Mouse (Mus musculus) spleen, embryonic (tissue): ENCODE results near the gene Mrps25.

Experiments used
- CTCF ChIA-PET: fragments of 350-600 bp; sonication (Branson Sonifier 250); formaldehyde crosslinking; loops from one replicate; lab custom pipeline; 2022; lab: Charles Lee

Mrps25 gene

DNA sequence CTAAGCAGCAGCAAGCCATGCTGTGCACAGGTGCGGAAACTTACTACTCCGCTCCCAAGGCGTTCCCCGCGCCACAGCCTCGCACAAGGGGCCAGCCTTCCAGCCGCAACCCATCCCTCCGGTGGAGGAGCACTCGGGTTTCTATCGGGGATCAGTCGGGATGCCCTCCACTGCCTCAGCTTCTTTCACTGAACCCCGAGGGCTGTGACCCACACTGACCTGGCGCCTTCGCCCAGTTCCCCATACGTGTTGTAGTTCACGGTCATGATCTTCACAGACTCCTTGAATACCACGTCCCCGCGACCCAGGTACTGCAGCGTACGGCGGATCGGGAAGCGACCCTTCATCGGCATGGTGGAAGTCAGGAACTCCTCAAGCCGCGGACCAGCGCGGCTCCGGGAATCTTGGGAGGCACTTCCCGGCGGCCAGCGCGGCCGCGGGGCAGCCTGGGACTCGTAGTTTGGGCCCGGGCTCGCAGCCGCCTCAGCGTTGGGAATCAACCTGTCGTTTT lies at the start of gene Mrps25:
Gene Mrps25, minus strand, starts transcription at position 413 of the 511 bp plus-strand sequence.
- CTCF ChIA-PET: no interaction called here

DNA sequence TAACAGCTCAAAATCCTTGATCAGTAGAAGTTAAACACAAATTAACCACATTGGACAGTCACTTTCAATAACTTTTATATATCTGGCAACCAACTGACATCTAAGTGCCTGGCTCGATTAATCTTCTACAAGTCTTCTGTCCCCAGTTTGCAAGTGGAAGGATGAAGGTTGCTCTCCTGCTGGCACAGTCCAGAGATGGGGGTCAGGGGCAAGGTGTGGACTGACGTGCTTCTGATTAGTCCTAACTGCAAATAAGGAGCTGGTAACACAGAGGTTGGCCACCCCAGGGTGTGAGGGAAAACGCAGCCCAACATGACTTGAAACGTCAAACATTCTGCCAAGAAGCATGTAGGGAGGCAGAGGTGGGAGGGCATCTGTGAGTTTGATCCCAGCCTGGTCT lies 47.9 kb upstream of the Mrps25 start:
- CTCF ChIA-PET: no interaction called here

DNA sequence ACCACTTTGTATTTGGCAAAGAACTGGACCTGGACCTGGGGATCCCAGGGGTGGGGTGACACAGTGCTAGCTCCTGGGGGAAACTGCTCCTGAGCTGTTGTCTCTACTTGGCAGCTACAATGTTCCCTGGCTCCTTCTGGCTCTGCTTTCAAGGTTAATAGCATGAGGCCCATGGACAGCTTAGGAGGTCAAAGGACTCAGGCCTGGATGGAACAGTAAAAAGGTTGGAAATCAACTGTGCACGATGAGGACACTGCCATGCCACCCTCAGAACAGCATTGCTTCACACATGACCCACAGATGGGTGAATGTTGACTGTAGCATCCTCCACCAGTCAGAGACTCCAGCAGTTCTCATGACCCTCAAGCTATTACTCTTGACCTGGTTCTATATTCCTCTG lies 47.5 kb upstream of the Mrps25 start:
- CTCF ChIA-PET: no interaction called here

GRCm38 (mm10) chr6:92229586-92229985 lies 45.8 kb upstream of the Mrps25 start:
- CTCF ChIA-PET: no interaction called here

DNA sequence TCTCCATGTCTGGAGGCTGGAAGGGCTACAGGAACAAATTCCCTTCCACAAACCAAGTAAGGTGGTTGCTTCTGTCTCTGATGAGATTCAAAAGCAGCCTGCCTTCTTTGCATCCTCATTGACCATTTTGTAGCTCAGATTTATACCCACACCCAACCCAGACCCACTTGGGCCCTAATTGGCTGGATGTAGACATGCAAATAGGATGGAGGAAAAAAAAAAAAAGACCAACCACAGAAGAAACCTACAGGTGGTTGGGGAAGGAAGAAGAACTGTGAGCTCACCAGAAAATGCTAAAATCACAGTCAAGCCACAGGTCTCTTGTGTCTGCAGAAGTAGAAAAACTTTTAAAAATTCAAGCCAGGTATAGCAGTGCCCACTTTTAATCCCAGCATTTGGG lies 45.3 kb upstream of the Mrps25 start:
- CTCF ChIA-PET: no interaction called here

- CTCF ChIA-PET: no interaction called here
Measured at GRCm38 (mm10) chr6:92224981-92225380, 41.1 kb upstream of the Mrps25 start.

GRCm38 (mm10) chr6:92222021-92222420 lies 38.2 kb upstream of the Mrps25 start:
- CTCF ChIA-PET: no interaction called here

DNA sequence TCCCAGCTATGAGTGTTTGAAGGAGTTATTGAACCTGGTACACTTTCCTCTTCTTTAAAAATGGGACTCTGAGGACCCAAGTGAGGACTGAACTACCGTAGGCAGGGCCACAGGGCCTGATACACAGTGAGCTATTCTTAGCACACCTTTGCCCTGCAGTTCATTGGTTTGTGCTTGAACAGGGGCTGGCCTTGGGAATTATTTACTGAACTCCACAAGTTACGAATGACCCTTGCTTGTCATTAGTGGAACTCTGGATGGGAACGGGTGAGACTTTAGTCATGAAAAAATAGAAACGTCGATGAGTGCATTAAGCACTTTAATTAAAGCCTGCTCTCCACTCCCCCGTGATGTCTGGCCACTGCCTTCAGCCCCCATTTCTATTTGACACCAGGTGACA lies 37.8 kb upstream of the Mrps25 start:
- CTCF ChIA-PET: no interaction called here

DNA sequence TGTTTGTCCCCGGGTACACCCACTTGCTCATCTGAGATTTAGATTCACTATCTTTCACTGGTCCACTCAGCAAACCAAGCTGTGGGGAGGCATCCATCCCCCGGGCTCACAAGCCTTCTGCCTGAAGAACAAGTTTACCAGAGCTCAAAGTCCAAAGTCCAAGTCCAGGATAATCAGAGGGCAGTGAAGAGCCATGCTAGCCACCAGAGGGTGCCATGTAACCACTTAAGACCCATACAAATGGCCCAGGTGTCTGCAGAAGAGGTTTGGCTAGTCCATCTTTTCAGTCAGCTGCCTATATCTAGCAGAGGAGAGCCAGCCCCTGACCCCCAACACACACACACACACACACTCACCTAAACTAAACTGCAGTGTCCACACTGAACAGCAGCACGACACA lies 35.6 kb upstream of the Mrps25 start:
- CTCF ChIA-PET: interaction anchor here (1.1 kb wide), 1 partner anchor 50 kb away, joined by 4 read pairs; no protein-coding TSS in a partner anchor

GRCm38 (mm10) chr6:92214773-92215449 lies 31.1 kb upstream of the Mrps25 start, which contains the start of gene Rbsn:
Rbsn (minus strand) TSS chr6:92214925.
- CTCF ChIA-PET: no interaction called here

GRCm38 (mm10) chr6:92214055-92214772 lies 30.4 kb upstream of the Mrps25 start:
- CTCF ChIA-PET: interaction anchor here (0.6 to 0.7 kb wide), 2 partner anchors 153 to 739 kb away, joined by 3 read pairs; no protein-coding TSS in a partner anchor

DNA sequence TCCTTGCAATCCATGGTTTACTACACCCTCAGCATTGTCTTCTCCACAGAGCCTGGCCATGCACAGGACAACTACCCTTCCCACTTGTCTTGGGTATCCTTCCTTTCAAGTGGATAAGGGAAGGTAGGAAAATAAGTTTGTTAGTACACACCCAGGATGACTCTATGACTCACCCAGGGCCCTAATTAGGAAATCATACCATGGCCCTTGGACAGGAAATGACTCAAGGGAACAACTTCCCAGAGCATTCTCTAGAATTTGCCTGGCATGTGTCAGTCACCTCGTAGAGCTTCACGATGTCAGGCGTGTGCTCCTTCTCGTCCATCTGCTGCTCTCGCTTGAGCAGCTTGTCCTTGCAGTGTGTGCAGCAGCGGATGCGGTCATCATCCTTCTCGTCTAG lies 15.6 kb upstream of the Mrps25 start:
- CTCF ChIA-PET: no interaction called here

DNA sequence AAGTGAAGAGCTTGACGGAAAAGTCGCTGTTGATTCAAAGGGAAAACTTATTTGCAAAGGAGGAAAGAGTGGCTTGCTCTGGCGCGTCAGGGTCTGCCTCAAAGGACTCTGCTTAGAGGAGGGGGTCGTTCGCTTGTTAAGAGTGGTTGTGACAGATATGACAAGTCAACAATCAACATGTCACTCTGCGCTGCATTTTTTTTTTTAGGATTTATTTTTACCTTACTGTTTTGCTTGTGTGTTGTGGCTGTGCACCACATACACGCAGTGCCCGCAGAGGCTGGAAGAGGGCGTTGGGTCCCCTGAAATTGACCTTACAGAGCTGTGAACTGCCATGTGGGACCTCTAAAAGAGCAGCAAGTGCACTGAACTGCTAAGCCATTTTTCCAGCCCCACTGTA lies 345 bp upstream of the Mrps25 start:
- CTCF ChIA-PET: interaction anchor here (0.9 kb wide), 1 partner anchor 94 kb away, joined by 3 read pairs; no protein-coding TSS in a partner anchor

GRCm38 (mm10) chr6:92176450-92176849 lies 7.4 kb downstream of the Mrps25 start:
- CTCF ChIA-PET: interaction anchor here (1.1 kb wide), 1 partner anchor 75 kb away, joined by 3 read pairs; no protein-coding TSS in a partner anchor

DNA sequence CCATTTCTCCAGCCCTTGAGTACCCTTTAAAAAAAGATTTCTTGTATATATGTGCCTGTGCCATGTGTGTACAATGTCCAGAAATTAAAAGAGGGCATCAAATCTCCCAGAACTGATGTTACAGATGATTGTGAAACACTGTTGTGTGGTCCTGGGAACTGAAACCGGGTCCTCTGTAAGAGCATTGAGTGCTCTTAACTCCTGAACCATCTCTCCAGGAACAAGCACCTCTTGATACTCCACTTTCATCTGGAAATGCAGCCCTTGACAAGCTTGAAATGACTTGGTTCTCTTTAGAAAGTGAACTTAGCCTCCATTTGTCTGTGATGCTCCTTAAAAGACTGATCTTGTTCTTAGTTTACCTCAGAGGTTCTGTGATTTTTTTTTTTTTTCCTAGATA lies 21.1 kb downstream of the Mrps25 start:
- CTCF ChIA-PET: interaction anchor here (0.6 kb wide), 2 partner anchors 14 to 703 kb away, joined by 3 read pairs; no protein-coding TSS in a partner anchor

- CTCF ChIA-PET: no interaction called here
Measured at GRCm38 (mm10) chr6:92158801-92159200, 25.0 kb downstream of the Mrps25 start.

DNA sequence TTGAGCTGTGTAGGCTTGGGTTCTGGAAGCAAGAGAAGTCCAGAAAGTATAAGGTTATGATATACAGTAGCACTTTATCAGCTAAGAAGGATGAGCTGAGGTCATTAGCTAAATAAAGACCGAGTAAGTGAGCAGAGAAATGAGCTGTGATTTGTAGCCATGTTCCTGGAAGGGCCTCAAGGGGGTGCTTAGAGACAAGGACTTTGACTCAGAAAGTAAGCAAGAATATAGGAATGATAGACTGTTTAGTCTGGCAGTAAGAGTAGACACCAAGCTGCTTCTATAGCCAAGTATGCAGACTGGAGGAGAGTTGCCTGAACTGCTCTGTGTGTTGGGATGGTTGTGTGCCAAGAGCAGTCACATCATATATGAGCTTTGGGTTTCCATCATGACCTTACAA lies 30.1 kb downstream of the Mrps25 start:
- CTCF ChIA-PET: interaction anchor here (0.6 kb wide), 1 partner anchor 107 kb away, joined by 5 read pairs; no protein-coding TSS in a partner anchor

GRCm38 (mm10) chr6:92145881-92146280 lies 38.0 kb downstream of the Mrps25 start:
- CTCF ChIA-PET: no interaction called here

DNA sequence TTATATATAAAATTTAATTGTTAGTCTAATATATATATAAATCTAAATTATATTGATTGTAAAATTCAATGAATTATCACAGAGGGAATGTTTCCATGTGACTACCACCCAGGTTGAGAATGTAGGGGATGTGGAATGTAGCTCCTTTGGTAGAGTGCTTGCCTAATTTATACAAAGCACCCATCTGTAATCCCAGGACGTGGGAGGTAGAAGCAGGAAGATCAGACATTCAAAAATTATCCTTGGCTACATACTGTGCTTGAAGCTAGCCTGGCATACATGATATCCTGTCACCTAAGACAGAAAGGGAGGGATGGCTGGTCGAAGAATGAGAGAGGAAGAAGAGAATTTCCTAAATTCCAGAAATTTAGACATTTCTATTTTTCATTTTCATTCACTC lies 47.5 kb downstream of the Mrps25 start:
- CTCF ChIA-PET: interaction anchor here (0.7 kb wide), 1 partner anchor 42 kb away, joined by 19 read pairs; no protein-coding TSS in a partner anchor

- CTCF ChIA-PET: interaction anchor here (0.6 kb wide), 1 partner anchor 20 kb away, joined by 4 read pairs; no protein-coding TSS in a partner anchor
Measured at GRCm38 (mm10) chr6:92133617-92134016, 50.2 kb downstream of the Mrps25 start.

- CTCF ChIA-PET: no interaction called here
Measured at GRCm38 (mm10) chr6:92132021-92132911, 51.6 kb downstream of the Mrps25 start.
